Mouse (Mus musculus) hindbrain, embryonic 16.5 days (tissue): Measurements from ENCODE around the gene Ss18l2. TPM values are rescaled to one million over a fixed set of nuclear protein-coding genes. Genes with fewer than 3 reads are reported as not detected.

Experiments
- ATAC-seq: fragments of 200-750 bp; cut with Nextera tagmentation; 2 replicates; pipeline ENCODE4 v1.8.0; 2017; ENCODE audit warnings: moderate TSS enrichment, moderate library complexity
- H3K27ac ChIP-seq: fragments of 300-500 bp; sonication (generic); 2 replicates; pipeline ENCODE4 v1.5.1; 2014; ENCODE audit warnings: low read depth, mild to moderate bottlenecking, control low read depth, low read length, moderate library complexity
- H3K27me3 ChIP-seq: fragments of 300-500 bp; sonication (generic); replicated peaks from 2 replicates; pipeline ENCODE4 v1.6.1; 2014; ENCODE audit warnings: low read length; ENCODE audit not compliant: control insufficient read depth, insufficient read depth
- H3K36me3 ChIP-seq: fragments of 300-500 bp; sonication (generic); 2 replicates; pipeline ENCODE4 v1.6.1; 2014; ENCODE audit warnings: mild to moderate bottlenecking, low read length, moderate library complexity, mixed read lengths; ENCODE audit not compliant: control insufficient read depth, insufficient read depth
- H3K4me1 ChIP-seq: fragments of 300-500 bp; sonication (generic); 2 replicates; pipeline ENCODE4 v1.6.1; 2014; ENCODE audit warnings: low read depth, low read length; ENCODE audit not compliant: control insufficient read depth, insufficient read depth
- H3K4me2 ChIP-seq: fragments of 300-500 bp; sonication (generic); 2 replicates; pipeline ENCODE4 v1.6.1; 2014; ENCODE audit warnings: mild to moderate bottlenecking, low read length, control low read depth, moderate library complexity
- H3K4me3 ChIP-seq: fragments of 300-500 bp; sonication (generic); 2 replicates; pipeline ENCODE4 v1.5.1; 2014; ENCODE audit warnings: mild to moderate bottlenecking, low read length, control low read depth, moderate library complexity
- H3K9ac ChIP-seq: fragments of 300-500 bp; sonication (generic); 2 replicates; pipeline ENCODE4 v1.6.1; 2014; ENCODE audit warnings: low read depth, mild to moderate bottlenecking, control low read depth, low read length, moderate library complexity
- H3K9me3 ChIP-seq: fragments of 300-500 bp; sonication (generic); 2 replicates; pipeline ENCODE4 v1.6.1; 2014; ENCODE audit warnings: mild to moderate bottlenecking, low read length, moderate library complexity; ENCODE audit not compliant: control insufficient read depth
- WGBS: fragments of 180-500 bp; shearing (Covaris S2); extraction: QIAGEN DNeasy Blood & Tissue Kit; methylation state at CpG from one replicate; pipeline ENCODE4 v1.1.7; 2014; 5-methylcytosine and 5-hydroxymethylcytosine counted together
- polyA plus RNA-seq: library from polyadenylated mRNA; unstranded; fragments of >200 nt; fragmentation: Nextera tagmentation; extraction: Ambion mirVana; gene quantifications from 2 replicates; pipeline ENCODE4 v1.2.1, GENCODE M21; 2015

Gene Ss18l2
- polyA plus RNA-seq, 1 experiment from 2014 or later = 184 TPM

GRCm38 (mm10) chr9:121744051-121744450 is 33.9 kb downstream of the Ss18l2 start:
- no peaks in the 10 kb centered on the region for H3K9me3 ChIP-seq
- H3K4me2 ChIP-seq = no peak overlapping the region
- no peaks in the 10 kb centered on the region for H3K27me3 ChIP-seq
- no peak overlapping the region for H3K9ac ChIP-seq
- H3K4me1 ChIP-seq = no peaks in the 10 kb centered on the region
- no peak overlapping the region for H3K4me3 ChIP-seq
- peaks cover 55% of the 10 kb centered on the region for H3K36me3 ChIP-seq
- ATAC-seq = no peak
- WGBS = 91% methylated on average over 8 of the region's 8 CpGs
- H3K27ac ChIP-seq = no peak overlapping the region

- 96% methylated on average over 9 of the region's 9 CpGs for WGBS
- Histone ChIP-seq H3K36me3 (peaks cover 59% of the 10 kb centered on the region), H3K9me3 (no peaks in the 10 kb centered on the region), H3K27me3 (no peaks in the 10 kb centered on the region), H3K27ac (no peak overlapping the region), H3K4me3 (no peak overlapping the region), H3K4me2 (no peak overlapping the region), H3K4me1 (peaks cover 1% of the 10 kb centered on the region), H3K9ac (no peak overlapping the region)
- ATAC-seq = no peak
These were observed 42.6 kb downstream of the Ss18l2 start for GRCm38 (mm10) chr9:121752774-121753173.

- Histone ChIP-seq H3K27ac (no peak overlapping the region), H3K9ac (no peak overlapping the region), H3K27me3 (no peaks in the 10 kb centered on the region), H3K9me3 (no peaks in the 10 kb centered on the region), H3K36me3 (peaks cover 44% of the 10 kb centered on the region), H3K4me2 (no peak overlapping the region), H3K4me1 (peaks cover 12% of the 10 kb centered on the region), H3K4me3 (no peak overlapping the region)
- no peak for ATAC-seq
- 88% methylated on average over 3 of the region's 3 CpGs for WGBS
These were observed 44.5 kb downstream of the Ss18l2 start for GRCm38 (mm10) chr9:121754624-121755023.

GRCm38 (mm10) chr9:121756785-121757184 is 46.7 kb downstream of the Ss18l2 start:
- no peak overlapping the region for H3K27ac ChIP-seq
- H3K4me1 ChIP-seq = peaks cover 26% of the 10 kb centered on the region
- WGBS = 98% methylated on average over 3 of the region's 3 CpGs
- no peak for ATAC-seq
- H3K4me3 ChIP-seq = no peak overlapping the region
- H3K36me3 ChIP-seq = peaks cover 24% of the 10 kb centered on the region
- H3K9ac ChIP-seq = no peak overlapping the region
- no peak overlapping the region for H3K4me2 ChIP-seq
- no peaks in the 10 kb centered on the region for H3K9me3 ChIP-seq
- no peaks in the 10 kb centered on the region for H3K27me3 ChIP-seq

- no peak for ATAC-seq
- Histone ChIP-seq H3K4me3 (no peak overlapping the region), H3K9me3 (no peaks in the 10 kb centered on the region), H3K27ac (no peak overlapping the region), H3K4me2 (no peak overlapping the region), H3K4me1 (peaks cover 28% of the 10 kb centered on the region), H3K9ac (no peak overlapping the region), H3K36me3 (peaks cover 21% of the 10 kb centered on the region; the same call in 1 of the 2 replicates), H3K27me3 (no peaks in the 10 kb centered on the region)
- WGBS = 59% methylated on average over 3 of the region's 3 CpGs
These were observed 47.3 kb downstream of the Ss18l2 start for GRCm38 (mm10) chr9:121757432-121757831.

GRCm38 (mm10) chr9:121757835-121758814 is 48.0 kb downstream of the Ss18l2 start:
- ATAC-seq = no peak
- H3K4me3 ChIP-seq = peak overlapping the region; percentile 83
- WGBS = 53% methylated on average over 10 of the region's 10 CpGs
- H3K27me3 ChIP-seq = no peaks in the 10 kb centered on the region
- H3K4me1 ChIP-seq = peaks cover 28% of the 10 kb centered on the region
- H3K4me2 ChIP-seq = peak overlapping the region; percentile 90
- peak overlapping the region; percentile 90 for H3K27ac ChIP-seq
- H3K9ac ChIP-seq = peak overlapping the region; percentile 89
- H3K9me3 ChIP-seq = no peaks in the 10 kb centered on the region
- peaks cover 28% of the 10 kb centered on the region for H3K36me3 ChIP-seq

- WGBS = under 1% methylated on average over 59 of the region's 97 CpGs
- peak within 1 kb of the TSS; percentile 90 for H3K4me2 ChIP-seq
- peak within 1 kb of the TSS; percentile 83 for H3K4me3 ChIP-seq
- ATAC-seq = peak; percentile 80
- H3K9me3 ChIP-seq = no peaks in the 10 kb centered on the region
- H3K36me3 ChIP-seq = peaks cover 31% of the 10 kb centered on the region
- H3K27me3 ChIP-seq = no peaks in the 10 kb centered on the region
- H3K4me1 ChIP-seq = peaks cover 28% of the 10 kb centered on the region
- peak within 1 kb of the TSS; percentile 90 for H3K27ac ChIP-seq
- peak within 1 kb of the TSS; percentile 89 for H3K9ac ChIP-seq
These were observed 49.3 kb downstream of the Ss18l2 start, which contains the start of gene Zfp651 for GRCm38 (mm10) chr9:121759091-121760081. Zfp651 (plus strand) TSS chr9:121759330.

- peak overlapping the region; percentile 90 for H3K27ac ChIP-seq
- peaks cover 36% of the 10 kb centered on the region for H3K36me3 ChIP-seq
- peak overlapping the region; percentile 83 for H3K4me3 ChIP-seq
- H3K9me3 ChIP-seq = no peaks in the 10 kb centered on the region
- peak overlapping the region; percentile 90 for H3K4me2 ChIP-seq
- H3K4me1 ChIP-seq = peaks cover 30% of the 10 kb centered on the region
- ATAC-seq = peak; percentile 32
- no peaks in the 10 kb centered on the region for H3K27me3 ChIP-seq
- 1% methylated on average over 34 of the region's 43 CpGs for WGBS
- peak overlapping the region; percentile 89 for H3K9ac ChIP-seq
These were observed 50.4 kb downstream of the Ss18l2 start for GRCm38 (mm10) chr9:121760271-121761090.
